Mouse (Mus musculus): ENCODE measurements around the gene Ttc39b.
A peak's percentile ranks its signal among the peaks of the same experiment; 100 is the strongest.

Ttc39b gene

GRCm38 (mm10) chr4:83232315-83232880, 91.7 kb downstream of the Ttc39b start:
- no peak for DNase-seq (ENCODE audit: low read depth, low spot score)

GRCm38 (mm10) chr4:83228664-83229283, 95.3 kb downstream of the Ttc39b start:
- no peak for DNase-seq (ENCODE audit: low read depth, low spot score)

GRCm38 (mm10) chr4:83228073-83228472, 96.0 kb downstream of the Ttc39b start:
- no peak for DNase-seq (ENCODE audit: low read depth, low spot score)

GRCm38 (mm10) chr4:83225633-83226360, 98.3 kb downstream of the Ttc39b start:
- DNase-seq (ENCODE audit: low read depth, low spot score) = no peak

GRCm38 (mm10) chr4:83224242-83224641, 99.8 kb downstream of the Ttc39b start:
- DNase-seq (ENCODE audit: low read depth, low spot score) = no peak

GRCm38 (mm10) chr4:83223197-83223596, 100.9 kb downstream of the Ttc39b start:
- no peak for DNase-seq (ENCODE audit: low read depth, low spot score)

- no peak for DNase-seq (ENCODE audit: low read depth, low spot score)
Observed at GRCm38 (mm10) chr4:83220761-83221557, 103.1 kb downstream of the Ttc39b start.

- DNase-seq (ENCODE audit: low read depth, low spot score) = no peak
Observed at GRCm38 (mm10) chr4:83219253-83219652, 104.8 kb downstream of the Ttc39b start.

- DNase-seq (ENCODE audit: low read depth, low spot score) = no peak
Observed at GRCm38 (mm10) chr4:83217128-83217527, 106.9 kb downstream of the Ttc39b start.

- no peak for DNase-seq (ENCODE audit: low read depth, low spot score)
Observed at GRCm38 (mm10) chr4:83216381-83216780, 107.7 kb downstream of the Ttc39b start.

GRCm38 (mm10) chr4:83215776-83216175, 108.3 kb downstream of the Ttc39b start:
- DNase-seq (ENCODE audit: low read depth, low spot score) = no peak

- no peak for DNase-seq (ENCODE audit: low read depth, low spot score)
Observed at GRCm38 (mm10) chr4:83214822-83215558, 109.1 kb downstream of the Ttc39b start.

GRCm38 (mm10) chr4:83213752-83214151, 110.3 kb downstream of the Ttc39b start:
- DNase-seq (ENCODE audit: low read depth, low spot score) = no peak

- DNase-seq (ENCODE audit: low read depth, low spot score) = peak; percentile 13
Observed at GRCm38 (mm10) chr4:83211709-83212108, 112.3 kb downstream of the Ttc39b start.

- no peak for DNase-seq (ENCODE audit: low read depth, low spot score)
Observed at GRCm38 (mm10) chr4:83210437-83210836, 113.6 kb downstream of the Ttc39b start.

- no peak for DNase-seq (ENCODE audit: low read depth, low spot score)
Observed at GRCm38 (mm10) chr4:83206803-83207586, 117.1 kb downstream of the Ttc39b start.

GRCm38 (mm10) chr4:83206416-83206802, 117.6 kb downstream of the Ttc39b start:
- no peak for DNase-seq (ENCODE audit: low read depth, low spot score)

- no peak for DNase-seq (ENCODE audit: low read depth, low spot score)
Observed at GRCm38 (mm10) chr4:83199391-83199790, 124.7 kb downstream of the Ttc39b start.

- DNase-seq (ENCODE audit: low read depth, low spot score) = no peak
Observed at GRCm38 (mm10) chr4:83198123-83198522, 125.9 kb downstream of the Ttc39b start.

- no peak for DNase-seq (ENCODE audit: low read depth, low spot score)
Observed at GRCm38 (mm10) chr4:83189736-83190135, 134.3 kb downstream of the Ttc39b start.

GRCm38 (mm10) chr4:83187324-83187723, 136.7 kb downstream of the Ttc39b start:
- no peak for DNase-seq (ENCODE audit: low read depth, low spot score)

Data from WW6 (cell line).